Mouse (Mus musculus): ENCODE data around the gene Mettl7a2.
A peak's percentile ranks its signal among the peaks of the same experiment; 100 is the strongest.
"Not testable (repeated sequence)": the region's sequence is repeated elsewhere in the genome, so short reads cannot be mapped to it uniquely, and the experiment has no call there.

Gene Mettl7a2

DNA sequence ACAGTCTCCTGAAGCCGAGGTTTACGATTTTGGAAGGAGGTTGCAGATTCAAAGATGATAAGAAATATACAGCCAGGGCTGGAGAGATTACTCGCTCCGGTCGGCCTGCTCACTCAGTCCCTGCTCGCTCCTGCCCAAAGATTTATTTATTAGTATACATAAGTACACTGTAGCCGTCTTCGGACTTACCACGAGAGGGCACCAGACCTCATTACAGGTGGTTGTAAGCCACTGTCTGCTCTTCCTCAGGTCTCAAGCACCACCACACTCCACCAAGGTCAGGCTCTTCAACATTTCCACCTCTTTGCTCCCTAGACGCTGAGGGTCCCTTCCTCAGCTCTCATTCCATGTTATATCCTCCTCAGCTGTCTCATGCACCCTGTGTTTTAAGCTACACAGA lies 15.2 kb upstream of the Mettl7a2 start:
- ATAC-seq (ENCODE audit: low TSS enrichment): peak; percentile 55; the same call in 1 of the 2 replicates

DNA sequence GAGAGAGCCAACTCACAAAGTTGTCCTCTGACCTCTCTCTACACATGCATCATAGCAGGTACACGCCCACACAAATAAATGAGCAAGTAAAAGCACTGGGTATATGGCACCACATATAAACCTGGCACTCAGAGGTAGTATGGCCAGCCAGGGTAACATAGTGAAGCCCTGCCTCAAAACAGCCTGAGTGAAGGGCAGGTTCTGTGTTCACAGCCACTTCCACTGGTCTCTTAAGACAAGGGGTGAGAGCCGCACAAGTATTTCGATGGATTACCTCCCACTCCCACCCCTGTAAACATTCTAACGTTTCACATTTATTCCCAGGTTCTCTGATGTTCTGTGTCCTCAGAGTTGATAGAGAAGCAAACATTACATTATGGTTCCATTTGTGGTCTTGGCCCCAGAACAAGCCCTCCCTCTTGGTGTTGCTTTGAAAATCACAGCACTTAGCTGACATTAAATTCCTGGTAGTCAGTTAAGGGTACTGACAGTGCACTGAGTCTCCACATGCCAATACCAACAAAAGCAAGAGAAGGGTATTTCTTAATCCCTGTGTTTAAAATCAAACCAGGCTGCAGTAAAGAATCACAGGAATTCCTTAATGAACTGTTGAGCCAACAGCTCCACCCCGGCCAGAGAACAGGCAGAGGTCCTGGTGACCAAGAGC lies 11.6 kb upstream of the Mettl7a2 start:
- ATAC-seq (ENCODE audit: low TSS enrichment): not testable (repeated sequence)

- no peak for ATAC-seq (ENCODE audit: low TSS enrichment)
Observed at GRCm38 (mm10) chr15:100345484-100345883, 7.5 kb upstream of the Mettl7a2 start.

GRCm38 (mm10) chr15:100346761-100347160 lies 6.2 kb upstream of the Mettl7a2 start:
- no peak for ATAC-seq (ENCODE audit: low TSS enrichment)

- no peak for ATAC-seq (ENCODE audit: low TSS enrichment)
Observed at GRCm38 (mm10) chr15:100349496-100349895, 3.5 kb upstream of the Mettl7a2 start.

- ATAC-seq (ENCODE audit: low TSS enrichment): no peak
Observed at GRCm38 (mm10) chr15:100351501-100352060, 1.4 kb upstream of the Mettl7a2 start.

DNA sequence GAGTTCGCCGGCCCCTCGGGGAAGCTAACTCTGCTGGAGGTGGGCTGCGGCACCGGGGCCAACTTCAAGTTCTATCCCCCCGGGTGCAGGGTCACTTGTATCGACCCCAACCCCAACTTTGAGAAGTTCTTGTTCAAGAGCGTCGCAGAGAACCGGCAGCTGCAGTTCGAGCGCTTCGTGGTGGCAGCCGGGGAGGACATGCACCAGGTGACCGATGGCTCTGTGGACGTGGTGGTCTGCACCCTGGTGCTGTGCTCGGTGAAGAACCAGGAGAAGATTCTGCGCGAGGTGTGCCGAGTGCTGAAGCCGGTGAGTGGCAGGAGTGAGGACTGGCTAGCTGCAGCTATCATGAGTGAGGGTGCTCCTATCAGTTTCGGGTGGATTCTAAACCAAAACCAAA lies 399 bp downstream of the Mettl7a2 start:
- ATAC-seq (ENCODE audit: low TSS enrichment): not testable (repeated sequence)

GRCm38 (mm10) chr15:100355876-100356275 lies 2.9 kb downstream of the Mettl7a2 start:
- no peak for ATAC-seq (ENCODE audit: low TSS enrichment)

DNA sequence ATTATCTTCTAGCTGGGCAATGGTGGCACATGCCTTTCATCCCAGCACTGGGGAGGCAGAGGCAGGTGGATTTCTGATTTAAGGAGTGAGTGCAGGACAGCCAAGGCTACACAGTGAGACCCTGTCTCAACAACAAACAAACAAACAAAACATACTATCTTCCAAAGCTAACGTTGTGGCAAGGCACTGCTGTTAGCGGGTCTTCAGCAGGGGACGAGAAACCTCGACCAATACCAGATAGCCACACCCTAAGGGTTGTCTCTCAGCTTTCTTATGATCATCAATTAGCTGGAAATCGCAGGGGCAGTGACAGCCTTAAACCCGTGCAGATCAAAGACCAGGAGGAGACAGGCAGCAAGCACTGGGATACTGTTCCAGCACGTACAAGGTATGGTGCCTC lies 11.2 kb downstream of the Mettl7a2 start, which contains the start of gene Higd1c:
TSS of gene Higd1c (plus strand) at position 301 of the 400 bp plus-strand sequence.
- ATAC-seq (ENCODE audit: low TSS enrichment): no peak

DNA sequence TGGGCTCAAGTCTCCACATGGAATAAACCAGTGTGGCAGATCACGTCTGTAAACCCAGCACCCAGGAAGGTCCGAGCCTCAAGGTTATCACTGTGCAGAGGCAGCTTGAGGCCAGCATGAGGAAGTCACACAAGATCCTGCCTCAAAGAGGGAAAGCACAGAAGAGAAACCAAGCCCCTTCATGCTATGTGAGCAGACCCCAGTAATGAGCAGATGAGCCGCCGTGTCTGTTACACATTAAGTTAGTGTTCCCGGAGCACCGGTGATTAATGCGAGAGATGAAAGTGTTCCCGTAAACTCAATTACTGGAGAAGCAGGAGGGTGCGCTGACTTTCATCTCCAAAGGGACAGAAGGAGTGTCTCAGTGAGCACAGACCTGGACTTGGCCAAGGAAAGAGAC lies 13.0 kb downstream of the Mettl7a2 start:
- not testable (repeated sequence) for ATAC-seq (ENCODE audit: low TSS enrichment)

DNA sequence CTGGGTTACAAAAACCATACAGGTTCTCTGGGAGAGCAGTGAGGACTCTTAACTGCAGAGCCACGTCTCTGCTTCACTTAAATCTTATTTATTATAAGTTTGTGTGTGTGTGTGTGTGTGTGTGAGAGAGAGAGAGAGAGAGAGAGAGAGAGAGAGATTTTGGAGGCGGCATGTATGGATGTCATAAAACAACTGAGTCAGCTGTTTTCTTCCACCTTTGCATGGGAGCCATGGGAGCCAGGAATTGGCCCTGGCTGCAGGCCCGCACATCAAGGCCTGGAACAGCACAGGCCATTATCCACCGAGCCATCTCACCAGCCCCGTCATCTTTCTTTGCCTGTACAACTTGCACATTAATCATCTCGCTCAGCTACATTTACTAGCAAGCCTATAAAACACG lies 14.1 kb downstream of the Mettl7a2 start:
- ATAC-seq (ENCODE audit: low TSS enrichment): no peak

- ATAC-seq (ENCODE audit: low TSS enrichment): peak; percentile 65
Observed at GRCm38 (mm10) chr15:100375066-100375465, 22.1 kb downstream of the Mettl7a2 start.

- peak; percentile 73; the same call in 1 of the 2 replicates for ATAC-seq (ENCODE audit: low TSS enrichment)
Observed at GRCm38 (mm10) chr15:100377847-100378505, 25.0 kb downstream of the Mettl7a2 start.

GRCm38 (mm10) chr15:100379658-100380057 lies 26.7 kb downstream of the Mettl7a2 start:
- ATAC-seq (ENCODE audit: low TSS enrichment): no peak

GRCm38 (mm10) chr15:100380104-100380503 lies 27.1 kb downstream of the Mettl7a2 start:
- ATAC-seq (ENCODE audit: low TSS enrichment): no peak

GRCm38 (mm10) chr15:100385705-100386104 lies 32.7 kb downstream of the Mettl7a2 start:
- ATAC-seq (ENCODE audit: low TSS enrichment): no peak

- ATAC-seq (ENCODE audit: low TSS enrichment): no peak
Observed at GRCm38 (mm10) chr15:100387544-100388223, 34.7 kb downstream of the Mettl7a2 start.

DNA sequence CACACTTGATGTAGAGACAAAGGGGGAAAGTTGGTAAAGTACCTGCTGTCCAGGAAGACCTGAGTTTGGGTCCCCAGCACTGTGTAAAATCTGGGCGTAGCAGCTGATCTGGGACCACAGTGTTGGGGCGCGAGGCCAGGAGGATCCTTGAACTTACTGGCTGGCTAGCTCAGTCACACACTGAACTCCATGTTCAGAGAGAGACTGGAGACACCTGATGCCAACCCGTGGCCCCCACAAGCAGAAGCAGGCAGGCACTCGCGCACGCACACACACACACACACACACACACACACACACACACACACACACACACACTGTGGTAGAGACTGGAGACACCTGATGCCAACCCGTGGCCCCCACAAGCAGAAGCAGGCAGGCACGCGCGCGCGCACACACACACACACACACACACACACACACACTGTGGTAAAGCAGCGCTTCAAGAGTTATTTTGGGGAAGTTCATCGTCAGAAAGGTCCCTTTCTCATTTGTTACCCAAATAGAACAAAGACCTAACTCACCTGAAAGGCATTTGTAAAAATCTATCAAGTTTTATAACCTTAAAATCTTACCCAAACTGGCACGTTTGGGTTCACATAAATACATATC lies 35.3 kb downstream of the Mettl7a2 start:
- no peak for ATAC-seq (ENCODE audit: low TSS enrichment)

DNA sequence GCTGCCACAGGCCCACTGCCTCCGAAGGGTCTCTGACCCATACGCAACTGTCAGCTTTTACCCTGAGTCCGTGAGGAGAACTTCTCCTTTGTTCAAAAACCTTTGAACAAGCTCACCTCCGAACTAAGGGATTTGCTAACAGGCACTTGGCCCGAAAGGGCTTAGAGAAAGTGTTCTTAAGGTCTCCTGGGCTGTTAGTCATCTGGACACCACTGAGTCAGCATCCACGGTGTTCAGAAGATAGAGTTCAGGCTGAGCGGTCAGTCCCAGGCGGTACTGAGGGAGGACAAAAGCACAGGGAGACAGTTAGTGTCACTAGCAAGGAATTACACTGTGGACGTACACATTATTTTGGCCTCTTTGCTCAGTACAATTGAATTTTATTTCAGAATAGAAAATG lies 35.9 kb downstream of the Mettl7a2 start:
- ATAC-seq (ENCODE audit: low TSS enrichment): no peak

DNA sequence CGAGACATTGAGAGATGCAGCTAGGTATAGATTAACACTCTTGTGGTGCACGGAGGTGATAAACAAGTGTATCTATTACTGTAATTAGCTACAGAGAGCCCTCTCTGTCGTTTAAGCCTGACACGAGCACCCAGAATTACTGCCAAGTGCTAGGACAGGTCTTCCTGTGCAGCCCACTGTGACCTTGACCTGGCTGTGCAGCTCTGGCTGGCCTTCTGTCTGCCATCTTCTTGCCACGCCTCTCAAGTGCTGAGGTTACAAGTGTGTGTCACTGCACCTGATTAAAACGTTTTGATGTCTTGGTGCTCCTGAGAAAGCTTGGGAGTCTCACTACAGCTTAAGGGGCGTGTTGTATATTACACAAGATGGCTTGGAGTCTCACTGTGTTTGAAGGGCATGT lies 38.1 kb downstream of the Mettl7a2 start:
- no peak for ATAC-seq (ENCODE audit: low TSS enrichment)

DNA sequence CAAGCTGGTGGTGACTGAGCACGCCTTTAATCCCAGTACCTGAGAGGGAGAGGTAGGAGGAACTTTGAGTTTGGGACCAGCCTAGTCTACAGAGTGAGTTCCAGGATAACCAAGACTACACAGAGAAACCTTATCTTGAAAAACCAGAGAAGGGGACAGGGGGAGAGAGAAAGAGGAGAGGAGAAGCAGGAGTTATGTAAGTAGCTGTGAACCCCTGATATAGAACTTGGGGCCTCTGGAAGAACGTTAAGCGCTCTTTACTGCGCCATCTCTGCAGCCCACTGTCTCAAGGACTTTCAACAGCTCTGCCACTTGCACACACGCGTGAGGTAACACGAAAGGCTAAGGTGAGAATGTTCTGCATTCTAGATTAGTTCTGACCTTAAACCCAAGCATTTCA lies 38.6 kb downstream of the Mettl7a2 start:
- ATAC-seq (ENCODE audit: low TSS enrichment): no peak

- ATAC-seq (ENCODE audit: low TSS enrichment): no peak
Observed at GRCm38 (mm10) chr15:100393016-100393415, 40.0 kb downstream of the Mettl7a2 start.

Data from frontal cortex, adult (tissue).